Mouse (Mus musculus): Measurements from ENCODE around the gene Tomm40.

The Tomm40 gene

GRCm38 (mm10) chr7:19713598-19713997, 1.6 kb downstream of the Tomm40 start:
- in situ Hi-C loops (cut with MboI; ENCODE audit: unreplicated experiment in 2 of 2): loop anchor here (5.0 kb wide), 3 partner anchors 46 to 211 kb away; partner anchors contain the start of gene Clptm1 (in 1 of the 2)

GRCm38 (mm10) chr7:19713196-19713595, 2.0 kb downstream of the Tomm40 start:
- in situ Hi-C loops (cut with MboI; ENCODE audit: unreplicated experiment in 2 of 2): loop anchor here (5.0 kb wide), 3 partner anchors 46 to 211 kb away; partner anchors contain the start of gene Clptm1 (in 1 of the 2)

- in situ Hi-C loops (cut with MboI; ENCODE audit: unreplicated experiment in 2 of 2): loop anchor here (5.0 kb wide), 3 partner anchors 45 to 210 kb away; partner anchors contain the start of gene Clptm1 (in 1 of the 2)
Observed at GRCm38 (mm10) chr7:19712414-19712813, 2.8 kb downstream of the Tomm40 start.

DNA sequence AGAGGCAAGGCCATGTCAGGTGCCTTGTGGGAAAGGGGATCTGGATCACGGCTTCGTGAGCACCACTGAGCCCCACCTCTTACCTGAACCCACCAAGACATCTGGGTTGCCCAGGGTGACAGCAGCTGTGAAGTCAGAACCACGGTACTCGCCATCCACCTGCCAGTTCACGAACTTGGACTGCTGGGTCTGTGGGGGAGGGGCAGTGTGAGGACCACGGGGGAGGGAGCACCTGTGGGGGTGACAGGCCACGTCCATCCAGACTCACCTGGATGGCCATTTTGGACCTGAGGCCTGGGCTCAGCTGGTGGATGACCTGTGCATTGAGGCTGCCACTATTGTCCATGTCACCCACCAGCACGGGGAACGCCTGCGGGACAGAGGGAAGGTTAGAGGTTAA, 4.6 kb downstream of the Tomm40 start:
- in situ Hi-C loops (cut with MboI; ENCODE audit: unreplicated experiment in 2 of 2): loop anchor here (5.0 kb wide), 3 partner anchors 43 to 208 kb away; partner anchors contain the start of gene Clptm1 (in 1 of the 2)

- in situ Hi-C loops (cut with MboI; ENCODE audit: unreplicated experiment in 2 of 2): no loop called here
Observed at GRCm38 (mm10) chr7:19705271-19705670, 10.0 kb downstream of the Tomm40 start.

GRCm38 (mm10) chr7:19704475-19704874, 10.8 kb downstream of the Tomm40 start:
- in situ Hi-C loops (cut with MboI; ENCODE audit: unreplicated experiment in 2 of 2): loop anchor here in 1 of 2 experiments (5.0 kb wide), 1 partner anchor 37 kb away; the partner anchor contains the start of gene Clptm1

DNA sequence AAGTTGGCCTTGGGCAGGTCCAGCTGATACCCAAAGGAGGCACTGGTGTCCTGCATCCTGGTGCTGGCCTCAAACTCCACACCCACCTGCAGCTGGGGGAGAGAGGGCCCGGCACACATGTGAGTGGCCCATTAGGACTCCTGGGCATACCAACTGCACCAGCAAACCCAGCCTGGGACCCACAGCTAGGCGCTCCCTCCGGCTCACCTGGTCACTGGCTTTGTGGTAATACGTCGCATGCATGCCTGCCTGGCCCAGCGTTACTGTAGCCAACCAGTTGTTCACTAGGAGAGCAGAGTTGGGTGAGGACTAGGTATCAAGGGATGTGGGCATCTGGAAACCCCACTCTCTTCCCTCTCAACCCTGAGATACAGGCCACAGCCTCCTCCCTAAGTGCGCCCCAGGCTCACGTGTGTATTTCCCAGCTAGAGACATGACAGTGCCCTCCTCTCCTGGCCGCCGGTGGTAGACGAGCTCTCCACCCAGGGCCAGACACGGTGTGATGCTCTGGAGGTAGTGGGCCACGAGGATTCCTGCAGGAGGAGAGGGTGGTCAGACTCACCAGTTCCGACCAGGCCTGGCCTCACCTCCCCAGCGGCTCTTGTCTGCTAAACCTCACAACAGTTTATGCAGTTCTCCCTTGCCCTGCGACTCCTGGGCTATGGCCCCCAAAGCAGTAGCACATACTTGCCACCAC, 12.2 kb downstream of the Tomm40 start:
- in situ Hi-C loops (cut with MboI; ENCODE audit: unreplicated experiment in 2 of 2): loop anchor here in 1 of 2 experiments (5.0 kb wide), 1 partner anchor 36 kb away; the partner anchor contains the start of gene Clptm1

DNA sequence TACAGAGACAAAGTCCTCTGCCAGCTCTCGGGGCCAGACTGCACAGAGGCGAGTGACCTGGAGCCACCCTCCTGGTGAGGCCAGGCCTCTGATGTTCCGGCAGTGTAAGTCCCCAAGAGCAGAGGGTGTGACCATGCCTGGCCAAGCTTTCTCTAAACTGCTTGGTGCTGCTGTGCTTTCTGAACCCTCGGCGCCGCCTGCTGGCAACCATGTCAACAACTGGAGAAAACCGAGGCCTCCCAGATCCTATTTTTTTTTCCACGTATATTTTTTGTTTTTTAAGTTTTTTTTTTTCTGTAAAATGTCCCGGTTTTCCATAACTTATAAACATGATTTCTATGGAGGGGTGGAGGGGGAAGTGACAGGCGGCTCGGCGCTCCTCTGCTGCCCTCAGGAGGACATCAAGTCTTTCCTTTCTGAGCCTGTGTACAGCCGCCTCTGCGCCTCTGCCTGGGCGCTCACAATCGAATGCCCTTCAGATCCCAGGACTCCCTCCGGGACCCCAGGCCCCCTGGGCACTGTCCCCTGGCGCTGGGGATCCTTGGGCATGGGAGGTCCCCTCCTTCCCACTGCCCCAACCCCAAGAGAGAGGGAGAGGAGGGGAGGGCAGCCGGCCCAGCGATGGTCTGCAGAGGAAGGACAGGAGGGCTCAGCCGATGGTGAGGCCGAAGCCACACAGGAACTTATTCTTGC, 14.0 kb downstream of the Tomm40 start:
- in situ Hi-C loops (cut with MboI; ENCODE audit: unreplicated experiment in 2 of 2): loop anchor here in 1 of 2 experiments (5.0 kb wide), 1 partner anchor 34 kb away; the partner anchor contains the start of gene Clptm1

DNA sequence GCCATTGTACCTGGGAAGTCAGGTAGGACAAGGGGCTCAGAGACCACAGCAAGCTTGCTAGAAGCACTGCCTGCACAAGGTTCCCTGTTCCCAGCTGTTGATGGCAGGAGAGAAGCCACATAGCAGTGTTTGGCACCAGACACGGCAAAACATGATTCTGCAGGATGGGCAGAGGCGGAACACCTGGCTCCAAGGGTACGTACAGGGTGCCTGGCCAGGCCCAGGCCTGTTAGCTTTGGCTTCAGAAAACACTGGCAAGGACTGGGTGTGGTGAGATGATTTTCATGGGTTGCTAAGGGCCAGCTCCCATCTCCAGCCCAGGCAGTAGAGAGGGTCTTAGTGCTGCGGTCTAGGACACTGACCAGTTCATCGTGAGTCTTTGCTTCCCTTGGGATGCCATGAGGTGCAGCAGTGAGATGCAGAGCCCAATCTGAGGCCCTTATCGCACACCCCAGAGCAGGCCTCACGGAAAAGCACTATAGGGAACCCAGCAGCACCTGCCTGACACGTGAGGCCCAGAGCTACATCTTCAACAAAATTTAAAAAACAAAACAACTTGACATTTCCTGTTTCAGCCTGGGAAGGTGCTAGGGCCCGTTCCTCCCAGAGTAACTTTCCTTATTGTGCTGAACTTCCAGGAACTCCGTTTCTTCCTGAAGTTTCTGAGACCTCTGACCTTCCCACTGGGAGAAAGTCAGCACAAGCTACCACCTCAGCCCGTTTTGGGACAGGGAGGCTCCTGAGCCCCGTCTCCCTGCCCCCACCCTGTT, 14.8 kb downstream of the Tomm40 start:
- in situ Hi-C loops (cut with MboI; ENCODE audit: unreplicated experiment in 2 of 2): loop anchor here in 1 of 2 experiments (5.0 kb wide), 1 partner anchor 33 kb away; the partner anchor contains the start of gene Clptm1

- in situ Hi-C loops (cut with MboI; ENCODE audit: unreplicated experiment in 2 of 2): loop anchor here in 1 of 2 experiments (5.0 kb wide), 1 partner anchor 32 kb away; the partner anchor contains the start of gene Clptm1
Observed at GRCm38 (mm10) chr7:19699827-19700148, 15.4 kb downstream of the Tomm40 start.

DNA sequence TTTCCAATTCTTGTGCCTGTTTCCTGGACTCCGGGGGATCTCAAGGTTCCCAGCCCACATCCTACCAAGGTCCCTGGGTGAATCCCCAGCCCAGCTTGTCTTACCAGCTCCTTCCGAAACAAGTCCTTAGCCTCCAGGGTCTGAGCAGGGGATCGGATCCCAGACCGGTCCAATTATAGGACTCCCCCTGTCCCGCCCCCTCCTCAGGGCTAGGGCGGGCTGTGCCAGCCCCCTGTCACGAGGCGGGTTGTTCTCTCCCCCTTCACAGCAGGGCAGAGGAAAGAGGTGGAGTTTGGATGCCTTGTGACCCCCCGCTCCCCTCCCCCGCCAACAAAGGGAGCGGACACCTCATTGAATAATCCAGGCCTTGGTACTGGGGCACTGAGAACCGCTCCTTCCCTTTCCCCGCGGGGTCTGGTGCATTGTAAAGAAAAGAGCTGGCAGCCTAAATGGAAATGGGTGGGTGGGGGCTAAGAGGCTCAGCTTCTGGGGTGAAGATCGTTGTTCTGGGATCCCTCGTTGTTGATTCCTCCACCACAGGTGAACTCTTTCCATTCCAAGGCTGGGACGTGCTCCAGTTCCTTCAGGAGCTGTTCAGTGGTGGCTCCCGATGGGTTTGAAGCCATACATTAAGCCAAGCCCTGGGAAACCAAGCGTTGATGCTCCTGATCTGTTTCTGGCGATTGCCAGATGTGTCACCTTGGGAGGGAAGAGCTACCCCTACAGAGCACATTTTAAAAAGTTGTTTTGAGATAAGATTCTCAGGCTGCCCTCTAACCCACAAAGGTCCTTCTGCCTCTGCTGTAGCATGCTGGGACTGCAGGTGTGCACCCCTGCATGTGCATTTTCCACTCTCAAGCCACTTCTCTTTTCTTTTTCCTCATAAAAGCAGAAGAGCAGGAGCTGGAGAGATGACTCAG, 16.1 kb downstream of the Tomm40 start, which contains the start of gene Apoe:
Gene Apoe, minus strand, starts transcription at position 282 of the 920 bp plus-strand sequence.
- in situ Hi-C loops (cut with MboI; ENCODE audit: unreplicated experiment in 2 of 2): no loop called here

- in situ Hi-C loops (cut with MboI; ENCODE audit: unreplicated experiment in 2 of 2): no loop called here
Observed at GRCm38 (mm10) chr7:19697949-19698906, 17.0 kb downstream of the Tomm40 start.

GRCm38 (mm10) chr7:19696336-19696873, 18.8 kb downstream of the Tomm40 start:
- in situ Hi-C loops (cut with MboI; ENCODE audit: unreplicated experiment in 2 of 2): no loop called here

DNA sequence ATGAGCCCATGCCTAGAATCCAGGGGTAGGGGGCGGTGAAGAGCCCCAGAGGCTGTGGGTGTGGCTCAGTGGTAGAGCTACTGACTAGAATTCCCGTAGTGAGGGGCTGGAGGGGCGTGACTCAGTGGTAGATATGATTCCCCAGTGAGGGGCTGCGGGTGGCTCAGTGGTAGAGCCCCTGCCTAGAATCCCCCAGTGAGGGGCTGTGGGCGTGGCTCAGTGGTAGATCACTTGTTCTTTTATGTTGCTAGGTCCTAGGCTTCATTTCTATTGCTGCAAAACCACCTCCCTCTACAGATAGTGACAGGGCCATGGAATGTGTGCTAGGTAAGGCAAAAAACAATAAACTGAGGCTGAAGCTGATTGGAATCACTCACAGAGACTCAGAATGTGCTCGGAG, 19.4 kb downstream of the Tomm40 start:
- in situ Hi-C loops (cut with MboI; ENCODE audit: unreplicated experiment in 2 of 2): no loop called here

DNA sequence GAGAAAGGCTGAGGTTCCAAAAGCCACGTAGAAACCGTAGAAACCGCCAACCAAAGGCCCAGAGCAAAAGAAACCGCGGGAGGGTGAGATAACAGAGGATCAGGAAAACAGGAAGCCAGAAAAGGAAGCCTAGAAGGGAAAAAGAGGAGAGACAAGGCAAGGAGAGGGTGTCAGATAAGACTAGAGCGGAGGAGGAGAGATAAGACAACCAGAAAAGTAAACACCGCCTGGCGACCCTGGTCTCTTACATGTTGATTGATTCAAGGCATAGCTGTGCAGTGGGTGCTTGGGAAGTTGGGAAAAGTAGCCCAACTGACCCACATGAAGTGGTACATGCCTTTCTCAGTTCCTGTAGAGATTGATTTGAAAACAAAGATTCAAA, 20.0 kb downstream of the Tomm40 start:
- in situ Hi-C loops (cut with MboI; ENCODE audit: unreplicated experiment in 2 of 2): no loop called here

DNA sequence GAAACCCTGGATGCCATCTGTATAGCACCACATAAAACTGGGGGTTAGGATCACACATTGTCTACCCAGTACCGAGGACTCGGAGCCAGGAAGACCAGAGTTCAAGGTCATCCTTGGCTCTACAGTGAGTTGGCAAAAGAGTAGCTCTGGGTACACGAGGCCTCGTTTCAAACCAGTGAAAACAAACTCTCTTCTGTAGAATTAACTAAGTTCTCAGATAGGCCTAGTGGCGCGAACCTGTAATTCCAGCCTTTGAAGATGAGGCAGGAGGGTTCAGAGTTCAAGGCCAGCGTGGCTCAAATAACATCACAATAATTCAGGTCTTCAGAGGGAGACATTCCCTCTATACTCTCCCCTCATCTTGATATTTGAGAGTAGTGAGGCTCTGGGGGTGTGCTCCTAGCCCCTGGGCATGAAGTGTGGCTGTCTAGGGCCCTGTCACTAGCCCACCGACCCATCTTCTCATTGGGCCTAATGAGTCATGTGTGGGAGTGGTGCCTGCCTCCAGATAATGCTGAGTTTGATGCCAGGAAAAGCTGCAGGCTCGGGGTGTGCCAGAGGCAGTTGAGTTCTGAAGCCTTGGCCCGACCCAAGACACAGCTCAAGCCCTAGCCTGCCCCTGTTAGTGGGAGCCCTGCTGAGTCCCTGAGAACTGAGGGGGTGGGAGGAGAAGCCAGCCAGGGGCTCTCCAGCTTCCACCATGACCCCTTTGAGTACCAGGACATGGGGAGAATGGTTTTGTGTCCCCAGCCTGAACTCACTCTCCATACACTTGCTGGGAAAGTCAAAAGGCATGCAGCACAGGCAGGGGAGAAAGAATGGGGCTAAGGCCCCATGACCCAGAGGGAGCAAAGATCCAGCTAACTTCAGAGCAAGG, 20.7 kb downstream of the Tomm40 start:
- in situ Hi-C loops (cut with MboI; ENCODE audit: unreplicated experiment in 2 of 2): no loop called here

DNA sequence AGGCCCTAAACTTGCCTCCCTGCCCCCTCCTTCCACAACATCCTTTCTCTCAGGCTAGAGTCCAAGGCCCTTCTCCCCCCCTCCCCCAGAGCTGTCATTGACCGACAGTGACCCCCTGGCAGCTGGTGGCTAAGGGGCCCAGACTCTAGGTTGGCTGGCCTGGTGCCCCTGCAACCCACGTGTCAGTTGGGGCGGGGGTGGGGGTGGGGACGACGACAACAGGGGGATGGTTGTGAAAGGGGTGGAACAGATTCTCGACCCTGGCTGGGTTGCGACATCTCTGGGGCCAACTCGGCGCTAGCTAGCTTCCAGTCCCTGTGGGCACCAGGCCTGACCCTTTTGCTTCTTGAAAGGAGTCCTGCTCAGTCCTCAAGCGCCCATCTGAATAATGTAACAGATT, 21.8 kb downstream of the Tomm40 start:
- in situ Hi-C loops (cut with MboI; ENCODE audit: unreplicated experiment in 2 of 2): no loop called here

Measured in v-Abl transformed pro-B cells (cell line).